Mouse (Mus musculus): ENCODE data around the gene Dgkz. TPM values are rescaled to one million over a fixed set of nuclear protein-coding genes. Genes with fewer than 3 reads are reported as not detected.
A peak's percentile ranks its signal among the peaks of the same experiment; 100 is the strongest.

Gene Dgkz
- polyA plus RNA-seq, 1 experiment from 2014 or later, result 52.1 TPM

DNA sequence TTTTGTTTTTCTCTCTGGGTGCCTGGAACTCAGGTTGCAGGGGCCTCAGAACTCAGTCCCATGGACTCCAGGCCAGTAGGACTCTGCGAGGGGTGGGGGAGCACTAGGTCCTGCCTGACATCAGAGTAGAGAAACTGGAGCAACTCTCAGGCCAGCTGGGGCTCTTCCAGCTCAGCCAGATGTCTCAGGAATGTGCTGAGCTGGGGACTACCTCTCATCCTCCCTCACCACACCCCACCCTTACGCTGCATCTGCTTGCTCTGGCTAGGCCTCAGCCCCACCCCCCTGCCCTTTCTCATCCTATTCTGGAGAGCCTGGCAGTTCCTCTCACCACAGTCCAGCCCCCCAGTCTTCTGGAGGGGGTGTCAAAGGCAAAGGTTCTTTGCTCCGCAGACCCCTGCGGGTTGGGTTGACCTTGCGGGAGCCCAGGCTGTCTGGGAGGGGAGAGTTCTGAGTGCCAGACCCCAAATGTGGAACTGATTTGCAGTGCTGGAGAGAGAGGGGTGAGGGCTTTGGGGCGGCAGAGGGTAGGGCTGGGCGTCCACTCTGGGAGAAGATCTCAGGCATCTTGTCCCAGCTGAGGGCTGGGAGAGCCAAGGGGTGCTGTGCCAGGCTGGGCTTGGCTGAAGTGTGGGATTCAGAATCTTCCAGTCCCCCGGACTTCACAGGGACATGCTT, 37.2 kb upstream of the Dgkz start:
- H3K4me2 ChIP-seq (replicated peaks; ENCODE audit: low read depth, low read length), result peak overlapping the region; percentile 7; the same call in 1 of the 2 replicates
- 27% methylated on average over 8 of the region's 8 CpGs for WGBS
- H3K36me3 ChIP-seq (ENCODE audit: insufficient read depth, low read length), result no peaks in the 10 kb centered on the region
- peak; percentile 70 for ATAC-seq (ENCODE audit: low FRiP score, low TSS enrichment)
- no peaks in the 10 kb centered on the region for H3K27me3 ChIP-seq (ENCODE audit: insufficient read depth, low read length)
- H3K27ac ChIP-seq (ENCODE audit: low read length), result peak overlapping the region; percentile 83
- peaks cover 53% of the 10 kb centered on the region for H3K4me1 ChIP-seq (ENCODE audit: insufficient read depth, low read length)
- H3K9ac ChIP-seq (replicated peaks; ENCODE audit: low read length), result peak overlapping the region; percentile 39
- no peak overlapping the region for H3K4me3 ChIP-seq (ENCODE audit: low read length)
- no peaks in the 10 kb centered on the region for H3K9me3 ChIP-seq (ENCODE audit: low read length)

GRCm38 (mm10) chr2:92011424-92012353, 36.0 kb upstream of the Dgkz start:
- no peak for ATAC-seq (ENCODE audit: low FRiP score, low TSS enrichment)

DNA sequence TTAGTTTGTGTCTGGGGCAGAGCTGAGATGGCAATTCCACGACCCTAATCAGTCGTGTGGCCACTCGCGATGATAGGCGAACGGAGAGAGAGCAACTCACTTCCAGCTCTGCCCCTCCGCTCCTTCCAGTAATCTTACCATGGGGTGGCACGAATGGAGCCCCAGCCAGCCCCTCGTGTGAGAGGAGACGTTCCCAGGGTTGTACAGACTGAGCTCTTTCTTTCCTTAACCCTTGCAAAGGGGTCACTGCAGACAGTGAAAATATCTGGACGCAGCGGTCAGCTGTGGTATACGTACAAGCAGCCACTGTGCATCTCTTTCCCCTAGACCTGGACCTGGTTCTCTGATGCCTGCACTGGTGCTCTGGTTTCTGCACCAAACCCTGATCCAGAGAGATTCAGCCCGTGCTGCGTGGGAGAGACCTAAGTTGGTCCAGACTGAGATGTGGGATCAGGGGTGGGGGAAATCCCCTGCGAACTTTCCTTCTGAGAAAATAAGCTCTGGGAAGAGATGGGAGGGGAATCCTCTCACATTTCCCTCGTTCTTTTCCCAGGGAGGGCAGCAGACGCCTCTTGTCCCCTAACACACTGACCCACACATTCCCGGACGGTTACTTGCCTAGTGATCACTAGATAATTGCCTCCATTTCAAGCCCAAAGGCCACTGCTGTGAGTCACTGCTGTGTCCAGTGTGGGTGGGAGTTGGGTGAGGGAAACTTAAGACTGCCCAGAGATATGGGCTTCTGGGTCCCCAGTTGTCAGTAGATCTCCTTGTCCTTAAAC, 33.1 kb upstream of the Dgkz start:
- H3K4me3 ChIP-seq (ENCODE audit: low read length), result peak overlapping the region; percentile 57
- H3K27me3 ChIP-seq (ENCODE audit: insufficient read depth, low read length), result no peaks in the 10 kb centered on the region
- under 1% methylated on average over 20 of the region's 20 CpGs for WGBS
- peak overlapping the region; percentile 82 for H3K4me2 ChIP-seq (replicated peaks; ENCODE audit: low read depth, low read length)
- H3K9ac ChIP-seq (replicated peaks; ENCODE audit: low read length), result peak overlapping the region; percentile 75
- H3K27ac ChIP-seq (ENCODE audit: low read length), result peak overlapping the region; percentile 93
- no peaks in the 10 kb centered on the region for H3K9me3 ChIP-seq (ENCODE audit: low read length)
- peak; percentile 10; the same call in 1 of the 2 replicates for ATAC-seq (ENCODE audit: low FRiP score, low TSS enrichment)
- H3K36me3 ChIP-seq (ENCODE audit: insufficient read depth, low read length), result no peaks in the 10 kb centered on the region
- peaks cover 59% of the 10 kb centered on the region for H3K4me1 ChIP-seq (ENCODE audit: insufficient read depth, low read length)

More at GRCm38 (mm10) chr2:92011424-92012353, 36.0 kb upstream of the Dgkz start:
- H3K36me3 ChIP-seq (ENCODE audit: insufficient read depth, low read length), result no peaks in the 10 kb centered on the region
- H3K9me3 ChIP-seq (ENCODE audit: low read length), result no peaks in the 10 kb centered on the region
- no peak overlapping the region for H3K9ac ChIP-seq (replicated peaks; ENCODE audit: low read length)
- 76% methylated on average over 12 of the region's 12 CpGs for WGBS
- peaks cover 55% of the 10 kb centered on the region for H3K4me1 ChIP-seq (ENCODE audit: insufficient read depth, low read length)
- H3K4me2 ChIP-seq (replicated peaks; ENCODE audit: low read depth, low read length), result no peak overlapping the region
- H3K4me3 ChIP-seq (ENCODE audit: low read length), result no peak overlapping the region
- H3K27me3 ChIP-seq (ENCODE audit: insufficient read depth, low read length), result no peaks in the 10 kb centered on the region
- peak overlapping the region; percentile 75 for H3K27ac ChIP-seq (ENCODE audit: low read length)

GRCm38 (mm10) chr2:92007933-92008622, 32.4 kb upstream of the Dgkz start:
- Histone ChIP-seq H3K27me3 (ENCODE audit: insufficient read depth, low read length) (no peaks in the 10 kb centered on the region), H3K4me3 (ENCODE audit: low read length) (peak overlapping the region; percentile 57), H3K4me2 (replicated peaks; ENCODE audit: low read depth, low read length) (peak overlapping the region; percentile 82), H3K9me3 (ENCODE audit: low read length) (no peaks in the 10 kb centered on the region), H3K9ac (replicated peaks; ENCODE audit: low read length) (peak overlapping the region; percentile 75), H3K27ac (ENCODE audit: low read length) (peak overlapping the region; percentile 93), H3K4me1 (ENCODE audit: insufficient read depth, low read length) (peaks cover 53% of the 10 kb centered on the region), H3K36me3 (ENCODE audit: insufficient read depth, low read length) (no peaks in the 10 kb centered on the region)
- ATAC-seq (ENCODE audit: low FRiP score, low TSS enrichment), result peak; percentile 95
- WGBS, result under 1% methylated on average over 34 of the region's 34 CpGs

DNA sequence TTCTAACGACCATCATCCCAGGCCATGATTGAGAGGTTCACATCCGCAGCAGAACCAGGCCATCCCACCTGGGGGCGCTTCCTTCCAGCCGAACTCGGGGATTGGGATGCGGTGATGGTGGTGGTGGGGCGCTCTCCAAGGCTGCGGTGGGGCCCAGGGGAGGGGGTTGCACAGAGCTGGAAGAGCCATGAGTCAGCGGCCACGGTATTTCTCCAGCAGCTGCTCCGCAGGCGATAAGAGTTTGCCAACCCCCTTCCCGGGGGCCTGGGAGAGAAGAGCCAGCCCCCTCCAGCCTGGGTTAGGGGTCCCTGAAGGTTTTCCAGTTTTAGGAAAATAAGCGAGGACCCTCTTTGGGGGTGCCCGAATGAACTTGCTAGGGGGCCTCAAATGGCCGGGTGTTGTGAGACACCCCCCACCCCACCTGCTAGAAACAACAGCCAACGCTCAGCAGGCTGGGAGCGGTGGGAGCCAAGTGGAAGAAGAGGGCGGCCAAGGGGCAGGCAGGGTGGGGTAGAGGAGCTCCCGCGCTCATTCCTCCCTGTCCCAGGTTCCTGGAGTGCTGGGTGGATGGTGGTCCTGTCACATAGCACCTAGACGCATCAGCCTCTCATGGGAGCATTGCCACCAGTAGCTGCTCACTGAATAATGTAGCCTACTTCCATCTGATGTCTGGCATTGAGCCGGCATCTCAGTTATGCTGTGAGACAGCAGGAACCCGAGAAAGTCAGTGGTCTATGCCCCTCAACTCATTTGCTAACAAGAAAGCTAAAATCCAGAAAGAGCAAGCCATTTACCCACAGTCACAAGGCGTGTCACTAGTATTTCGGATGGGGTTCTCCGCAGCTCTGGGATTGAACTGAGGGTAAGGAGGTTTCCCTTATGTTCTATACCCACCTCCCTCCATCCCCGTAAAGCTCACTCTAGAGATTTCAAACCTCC, 31.6 kb upstream of the Dgkz start:
- no peaks in the 10 kb centered on the region for H3K9me3 ChIP-seq (ENCODE audit: low read length)
- H3K36me3 ChIP-seq (ENCODE audit: insufficient read depth, low read length), result no peaks in the 10 kb centered on the region
- H3K27me3 ChIP-seq (ENCODE audit: insufficient read depth, low read length), result no peaks in the 10 kb centered on the region
- ATAC-seq (ENCODE audit: low FRiP score, low TSS enrichment), result peak; percentile 21; the same call in 1 of the 2 replicates
- WGBS, result 1% methylated on average over 28 of the region's 28 CpGs
- H3K9ac ChIP-seq (replicated peaks; ENCODE audit: low read length), result peak overlapping the region; percentile 66
- H3K27ac ChIP-seq (ENCODE audit: low read length), result peak overlapping the region; percentile 93
- peaks cover 45% of the 10 kb centered on the region for H3K4me1 ChIP-seq (ENCODE audit: insufficient read depth, low read length)
- peak overlapping the region; percentile 82 for H3K4me2 ChIP-seq (replicated peaks; ENCODE audit: low read depth, low read length)
- peak overlapping the region; percentile 57 for H3K4me3 ChIP-seq (ENCODE audit: low read length)

DNA sequence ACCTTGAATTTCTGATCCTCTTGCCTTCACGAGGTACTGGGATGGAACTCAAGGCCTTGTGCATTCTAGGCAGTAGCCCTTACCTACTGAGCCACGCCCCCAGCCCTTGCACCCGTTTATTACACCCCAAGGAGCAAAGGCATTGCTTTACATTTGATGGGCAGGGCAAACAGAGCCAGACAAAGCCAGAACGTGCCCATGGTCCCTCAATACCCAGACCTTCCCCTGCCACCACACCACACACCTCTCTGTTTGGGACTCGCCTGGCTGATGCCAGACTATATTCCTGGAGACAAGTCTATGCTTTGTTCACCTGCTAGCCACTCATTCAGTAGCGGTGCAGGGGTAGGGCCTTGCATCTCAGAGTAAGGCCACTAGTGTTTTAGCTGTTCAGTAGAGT, 30.8 kb upstream of the Dgkz start:
- H3K4me3 ChIP-seq (ENCODE audit: low read length), result peak overlapping the region; percentile 57; the same call in 1 of the 2 replicates
- no peak for ATAC-seq (ENCODE audit: low FRiP score, low TSS enrichment)
- peaks cover 41% of the 10 kb centered on the region for H3K4me1 ChIP-seq (ENCODE audit: insufficient read depth, low read length)
- H3K4me2 ChIP-seq (replicated peaks; ENCODE audit: low read depth, low read length), result peak overlapping the region; percentile 82
- H3K9me3 ChIP-seq (ENCODE audit: low read length), result no peaks in the 10 kb centered on the region
- 0 out of 2 replicates have a peak, but pooled peaks cover 1% of the 10 kb centered on the region for H3K36me3 ChIP-seq (ENCODE audit: insufficient read depth, low read length)
- no peaks in the 10 kb centered on the region for H3K27me3 ChIP-seq (ENCODE audit: insufficient read depth, low read length)
- 40% methylated on average over 6 of the region's 6 CpGs for WGBS
- H3K9ac ChIP-seq (replicated peaks; ENCODE audit: low read length), result peak overlapping the region; percentile 66; the same call in 1 of the 2 replicates
- H3K27ac ChIP-seq (ENCODE audit: low read length), result peak overlapping the region; percentile 93; the same call in 1 of the 2 replicates

DNA sequence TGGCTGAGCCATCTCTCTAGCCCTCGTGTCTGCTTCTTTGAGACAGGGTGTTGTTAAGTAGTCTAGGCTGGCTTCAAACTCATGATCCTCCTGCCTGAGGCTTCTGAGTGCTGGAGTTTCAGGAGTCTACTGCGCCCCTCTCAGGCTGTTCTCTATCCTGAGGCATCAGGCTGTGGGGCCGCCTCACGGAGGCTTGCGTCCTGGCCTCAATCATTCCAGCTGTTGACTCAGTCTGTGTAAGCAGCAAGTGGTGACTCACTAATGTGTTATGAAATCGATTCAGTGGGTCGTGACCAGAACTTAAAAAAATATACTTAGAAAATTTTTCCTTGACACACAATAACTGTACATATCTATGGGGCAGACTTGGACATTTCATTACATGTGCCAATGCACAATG, 29.0 kb upstream of the Dgkz start:
- no peak for ATAC-seq (ENCODE audit: low FRiP score, low TSS enrichment)
- Histone ChIP-seq H3K36me3 (ENCODE audit: insufficient read depth, low read length) (0 out of 2 replicates have a peak, but pooled peaks cover 4% of the 10 kb centered on the region), H3K9me3 (ENCODE audit: low read length) (no peaks in the 10 kb centered on the region)

DNA sequence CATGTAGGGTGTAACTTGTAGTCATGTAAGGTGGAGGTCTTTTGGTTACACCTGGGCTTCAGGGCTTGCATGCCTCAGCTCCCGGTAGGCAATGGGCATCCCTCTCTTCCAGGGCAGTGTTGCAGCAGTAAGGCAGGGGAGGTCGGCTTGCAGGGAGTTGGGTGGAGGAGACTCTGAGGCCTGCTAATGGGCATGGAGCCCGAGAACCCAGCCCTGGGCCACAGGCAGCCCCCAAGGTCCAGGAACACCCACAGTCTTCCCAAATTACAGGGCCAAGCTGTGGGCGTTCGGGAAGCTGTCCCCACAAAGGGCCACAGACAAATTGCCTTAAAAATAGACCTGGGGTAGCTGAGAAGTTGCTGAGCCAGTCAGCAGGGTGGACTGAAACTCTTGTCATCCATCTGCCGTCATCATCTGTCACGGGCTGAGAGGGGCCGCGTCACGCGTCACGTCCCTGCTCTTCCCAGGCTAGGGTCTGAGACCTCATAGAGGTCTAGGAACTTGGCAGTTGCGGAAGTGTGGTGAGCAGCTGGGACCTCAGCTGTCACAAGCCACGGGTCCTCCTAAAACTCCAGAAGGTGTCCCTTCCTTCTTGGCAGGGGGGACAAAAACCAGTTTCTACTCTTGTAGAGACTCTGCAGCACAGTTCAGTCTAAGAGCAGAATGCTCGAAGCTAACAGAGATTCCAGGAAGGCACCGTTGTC, 22.4 kb upstream of the Dgkz start:
- Histone ChIP-seq H3K27ac (ENCODE audit: low read length) (no peak overlapping the region), H3K9me3 (ENCODE audit: low read length) (no peaks in the 10 kb centered on the region), H3K27me3 (ENCODE audit: insufficient read depth, low read length) (no peaks in the 10 kb centered on the region), H3K4me2 (replicated peaks; ENCODE audit: low read depth, low read length) (no peak overlapping the region), H3K9ac (replicated peaks; ENCODE audit: low read length) (no peak overlapping the region), H3K4me3 (ENCODE audit: low read length) (no peak overlapping the region), H3K36me3 (ENCODE audit: insufficient read depth, low read length) (0 out of 2 replicates have a peak, but pooled peaks cover 4% of the 10 kb centered on the region), H3K4me1 (ENCODE audit: insufficient read depth, low read length) (peaks cover 8% of the 10 kb centered on the region; the same call in 1 of the 2 replicates)
- WGBS, result 81% methylated on average over 16 of the region's 16 CpGs
- ATAC-seq (ENCODE audit: low FRiP score, low TSS enrichment), result no peak

More for the DNA sequence above, 29.0 kb upstream of the Dgkz start:
- Histone ChIP-seq H3K27me3 (ENCODE audit: insufficient read depth, low read length) (no peaks in the 10 kb centered on the region), H3K9ac (replicated peaks; ENCODE audit: low read length) (no peak overlapping the region), H3K4me1 (ENCODE audit: insufficient read depth, low read length) (peaks cover 36% of the 10 kb centered on the region), H3K27ac (ENCODE audit: low read length) (no peak overlapping the region), H3K4me3 (ENCODE audit: low read length) (no peak overlapping the region), H3K4me2 (replicated peaks; ENCODE audit: low read depth, low read length) (no peak overlapping the region)
- WGBS, result 59% methylated on average over 7 of the region's 7 CpGs
